Mouse (Mus musculus) heart, embryonic 15.5 days (tissue): ENCODE results near the gene Cd24a. TPM values are rescaled to one million over a fixed set of nuclear protein-coding genes. Genes with fewer than 3 reads are reported as not detected.

Experiments used
- ATAC-seq: fragments of 200-750 bp; cut with Nextera tagmentation; replicated peaks from 2 replicates; pipeline ENCODE4 v1.8.0; 2017; ENCODE audit warnings: low read depth, moderate TSS enrichment; ENCODE audit not compliant: insufficient number of reproducible peaks, insufficient read depth, low FRiP score
- H3K27ac ChIP-seq: fragments of 300-500 bp; sonication (generic); 2 replicates; pipeline ENCODE4 v1.5.1; 2015; ENCODE audit warnings: mild to moderate bottlenecking, inconsistent platforms
- H3K27me3 ChIP-seq: fragments of 300-500 bp; sonication (generic); 2 replicates; pipeline ENCODE4 v1.6.1; 2015; ENCODE audit warnings: inconsistent platforms
- H3K36me3 ChIP-seq: fragments of 300-500 bp; sonication (generic); 2 replicates; pipeline ENCODE4 v1.6.1; 2015; ENCODE audit warnings: mild to moderate bottlenecking, inconsistent platforms
- H3K4me1 ChIP-seq: fragments of 300-500 bp; sonication (generic); replicated peaks from 2 replicates; pipeline ENCODE4 v1.6.1; 2015; ENCODE audit warnings: inconsistent platforms
- H3K4me2 ChIP-seq: fragments of 300-500 bp; sonication (generic); 2 replicates; pipeline ENCODE4 v1.6.1; 2015; ENCODE audit warnings: inconsistent platforms, mild to moderate bottlenecking, moderate library complexity
- H3K4me3 ChIP-seq: fragments of 300-500 bp; sonication (generic); 2 replicates; pipeline ENCODE4 v1.5.1; 2015; ENCODE audit warnings: mild to moderate bottlenecking, inconsistent platforms
- H3K9ac ChIP-seq: fragments of 300-500 bp; sonication (generic); 2 replicates; pipeline ENCODE4 v1.6.1; 2015; ENCODE audit warnings: mild to moderate bottlenecking, inconsistent platforms
- H3K9me3 ChIP-seq: fragments of 300-500 bp; sonication (generic); replicated peaks from 2 replicates; pipeline ENCODE4 v1.6.1; 2016; ENCODE audit warnings: inconsistent platforms
- WGBS: fragments of 180-500 bp; shearing (Covaris S2); methylation state at CpG from one replicate; pipeline ENCODE4 v1.1.7; 2015; ENCODE audit warnings: mixed read lengths; 5-methylcytosine and 5-hydroxymethylcytosine counted together
- polyA plus RNA-seq: library from polyadenylated mRNA; unstranded; fragments of >200 nt; fragmentation: Nextera tagmentation; extraction: Ambion mirVana; gene quantifications from 2 replicates; pipeline ENCODE4 v1.2.1, GENCODE M21; 2015

Gene Cd24a
- polyA plus RNA-seq, 1 experiment from 2014 or later: 80.1 TPM

DNA sequence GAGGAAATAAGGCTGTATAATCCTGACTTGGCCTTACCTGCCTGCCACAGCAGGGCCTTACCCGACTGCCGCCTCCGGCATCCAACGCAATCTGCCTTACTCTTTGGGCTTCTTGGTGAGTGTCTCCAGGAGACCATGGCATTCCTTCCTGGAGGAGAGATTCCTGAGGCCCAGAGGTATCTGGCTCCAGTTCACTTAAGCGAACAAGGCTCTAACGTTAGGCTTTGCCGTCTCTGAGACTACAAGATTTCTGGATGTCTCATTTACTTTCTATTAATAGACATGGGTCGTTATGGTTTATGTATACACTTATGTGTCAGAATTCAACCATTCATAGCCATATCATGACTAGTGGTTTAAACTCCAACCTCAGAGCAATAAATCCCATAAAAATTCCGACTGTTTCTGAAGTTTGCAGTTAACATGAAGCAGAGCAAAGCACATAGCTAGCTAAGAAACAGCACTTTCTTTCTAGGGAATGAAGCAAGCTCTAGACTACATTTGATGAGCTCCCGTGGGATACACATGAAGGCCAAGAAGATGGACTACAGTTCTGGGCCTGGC lies 26.7 kb downstream of the Cd24a start:
- Histone ChIP-seq H3K4me2 (no peak overlapping the region), H3K9me3 (no peaks in the 10 kb centered on the region), H3K36me3 (no peaks in the 10 kb centered on the region), H3K27ac (no peak overlapping the region), H3K4me3 (no peak overlapping the region), H3K9ac (no peak overlapping the region), H3K27me3 (no peaks in the 10 kb centered on the region), H3K4me1 (peaks cover 4% of the 10 kb centered on the region; the same call in 1 of the 2 replicates)
- ATAC-seq: no peak
- 62% methylated on average over 10 of the region's 10 CpGs for WGBS

GRCm38 (mm10) chr10:43605901-43606300 lies 27.8 kb downstream of the Cd24a start:
- H3K4me3 ChIP-seq: no peak overlapping the region
- no peaks in the 10 kb centered on the region for H3K9me3 ChIP-seq
- H3K9ac ChIP-seq: no peak overlapping the region
- WGBS: 68% methylated on average over 7 of the region's 7 CpGs
- H3K27ac ChIP-seq: no peak overlapping the region
- no peak overlapping the region for H3K4me2 ChIP-seq
- H3K4me1 ChIP-seq: peaks cover 4% of the 10 kb centered on the region; the same call in 1 of the 2 replicates
- no peaks in the 10 kb centered on the region for H3K36me3 ChIP-seq
- no peaks in the 10 kb centered on the region for H3K27me3 ChIP-seq
- ATAC-seq: no peak

DNA sequence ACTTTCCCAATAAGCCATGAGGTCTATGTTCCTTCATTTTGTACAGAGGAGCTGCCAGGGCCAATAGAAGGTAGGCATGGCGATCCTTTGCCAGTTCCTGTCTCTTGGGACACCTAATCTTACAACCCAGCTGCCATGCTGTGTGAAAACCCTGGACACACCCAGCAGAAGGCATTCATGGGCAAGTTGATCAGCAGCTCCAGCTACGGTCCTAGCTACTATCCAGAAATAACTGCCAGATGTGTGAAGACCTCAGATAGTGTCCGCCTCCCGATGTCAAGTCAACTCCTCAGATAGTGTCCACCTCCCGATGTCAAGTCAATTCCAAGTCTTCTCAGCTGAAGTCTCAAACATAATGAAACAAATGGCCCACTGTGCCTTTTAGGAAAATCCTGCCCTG lies 31.4 kb downstream of the Cd24a start:
- H3K27ac ChIP-seq: no peak overlapping the region
- no peaks in the 10 kb centered on the region; the same call in 1 of the 2 replicates for H3K4me1 ChIP-seq
- no peak overlapping the region for H3K9ac ChIP-seq
- H3K36me3 ChIP-seq: no peaks in the 10 kb centered on the region
- no peak overlapping the region for H3K4me2 ChIP-seq
- WGBS: 52% methylated on average over 5 of the region's 5 CpGs
- no peak overlapping the region for H3K4me3 ChIP-seq
- H3K9me3 ChIP-seq: no peaks in the 10 kb centered on the region
- ATAC-seq: no peak
- H3K27me3 ChIP-seq: no peaks in the 10 kb centered on the region

- no peaks in the 10 kb centered on the region for H3K36me3 ChIP-seq
- no peaks in the 10 kb centered on the region for H3K27me3 ChIP-seq
- no peak overlapping the region for H3K9ac ChIP-seq
- H3K9me3 ChIP-seq: no peaks in the 10 kb centered on the region
- H3K4me1 ChIP-seq: no peaks in the 10 kb centered on the region
- WGBS: 58% methylated on average over 2 of the region's 2 CpGs
- no peak overlapping the region for H3K4me3 ChIP-seq
- ATAC-seq: no peak
- no peak overlapping the region for H3K4me2 ChIP-seq
- H3K27ac ChIP-seq: no peak overlapping the region
Measured at GRCm38 (mm10) chr10:43609958-43610357, 31.9 kb downstream of the Cd24a start.

- Histone ChIP-seq H3K9ac (no peak overlapping the region), H3K27me3 (no peaks in the 10 kb centered on the region), H3K4me2 (no peak overlapping the region), H3K9me3 (no peaks in the 10 kb centered on the region), H3K27ac (no peak overlapping the region), H3K4me1 (no peaks in the 10 kb centered on the region), H3K36me3 (no peaks in the 10 kb centered on the region), H3K4me3 (no peak overlapping the region)
- ATAC-seq: no peak
Measured at GRCm38 (mm10) chr10:43611081-43611480, 33.0 kb downstream of the Cd24a start.

DNA sequence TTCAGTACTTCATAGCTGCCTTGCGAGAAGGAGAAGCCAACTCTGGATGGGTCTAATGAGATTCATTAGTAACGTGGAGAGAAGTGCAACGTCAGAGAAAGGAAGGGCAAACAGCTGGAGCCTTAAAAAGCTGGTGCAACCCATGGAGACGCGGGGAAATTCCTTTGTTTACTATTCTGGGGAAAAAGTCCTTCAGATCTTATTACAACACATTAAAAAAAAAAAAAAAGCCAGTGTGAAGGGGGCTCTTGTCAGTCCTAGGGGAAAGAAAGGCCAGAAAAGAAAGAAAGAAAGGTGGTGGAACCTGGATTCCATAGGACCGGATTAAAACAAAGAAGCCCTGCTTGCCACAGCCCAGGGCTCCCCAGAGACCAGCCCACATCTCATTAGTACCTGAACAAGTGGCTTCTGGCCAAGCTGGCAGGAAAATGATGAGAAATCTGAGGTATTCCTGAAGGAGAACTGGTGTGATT lies 41.0 kb downstream of the Cd24a start:
- Histone ChIP-seq H3K36me3 (no peaks in the 10 kb centered on the region), H3K9me3 (no peaks in the 10 kb centered on the region), H3K4me3 (no peak overlapping the region), H3K9ac (no peak overlapping the region), H3K4me2 (no peak overlapping the region), H3K27ac (no peak overlapping the region), H3K4me1 (no peaks in the 10 kb centered on the region), H3K27me3 (no peaks in the 10 kb centered on the region)
- WGBS: 16% methylated on average over 6 of the region's 6 CpGs
- ATAC-seq: no peak

DNA sequence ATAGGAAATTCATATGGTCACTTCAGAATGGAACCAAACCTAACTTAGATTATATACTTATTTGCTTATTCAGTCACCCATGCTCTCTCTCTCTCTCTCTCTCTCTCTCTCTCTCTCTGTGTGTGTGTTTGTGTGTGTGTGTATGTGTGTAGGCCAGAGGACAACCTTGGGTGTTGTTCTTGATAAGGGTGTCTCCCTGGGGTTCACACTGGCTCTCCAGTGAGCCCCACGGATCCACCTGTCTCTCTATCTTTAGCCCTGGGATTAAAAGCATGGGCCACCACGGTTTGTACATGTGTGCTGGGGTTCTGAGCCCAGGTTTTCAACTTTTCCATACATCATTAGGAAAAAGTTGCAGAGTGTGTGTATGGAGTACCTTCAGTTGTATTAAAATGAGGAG lies 41.9 kb downstream of the Cd24a start:
- Histone ChIP-seq H3K4me1 (no peaks in the 10 kb centered on the region), H3K27me3 (no peaks in the 10 kb centered on the region), H3K9me3 (no peaks in the 10 kb centered on the region), H3K9ac (no peak overlapping the region), H3K36me3 (no peaks in the 10 kb centered on the region), H3K4me3 (no peak overlapping the region), H3K27ac (no peak overlapping the region), H3K4me2 (no peak overlapping the region)
- 62% methylated on average over 2 of the region's 2 CpGs for WGBS
- no peak for ATAC-seq

DNA sequence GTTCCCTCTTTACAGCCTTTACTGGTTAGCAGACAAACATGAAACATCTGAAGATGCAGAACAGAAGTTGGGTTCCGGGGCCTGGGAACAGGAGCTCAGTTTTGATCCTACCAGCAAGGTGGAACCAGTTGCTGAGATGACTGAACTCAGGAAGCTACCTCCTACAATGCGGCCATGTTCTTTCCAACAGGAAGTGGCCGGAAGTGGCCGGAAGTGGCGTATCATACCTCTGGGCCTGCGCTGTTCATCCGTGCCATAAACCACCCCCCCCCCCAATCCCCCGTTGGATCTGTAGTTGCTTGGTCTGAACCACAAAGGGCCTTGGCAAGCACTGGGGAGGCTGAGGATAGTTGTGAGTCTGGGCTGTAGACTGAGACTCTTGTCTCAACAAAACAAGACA lies 45.4 kb downstream of the Cd24a start:
- 89% methylated on average over 8 of the region's 8 CpGs for WGBS
- H3K4me2 ChIP-seq: no peak overlapping the region
- ATAC-seq: no peak
- no peak overlapping the region for H3K27ac ChIP-seq
- H3K9me3 ChIP-seq: no peaks in the 10 kb centered on the region
- H3K4me1 ChIP-seq: no peaks in the 10 kb centered on the region
- no peak overlapping the region for H3K9ac ChIP-seq
- H3K4me3 ChIP-seq: no peak overlapping the region
- no peaks in the 10 kb centered on the region for H3K27me3 ChIP-seq
- no peaks in the 10 kb centered on the region for H3K36me3 ChIP-seq

GRCm38 (mm10) chr10:43624362-43624761 lies 46.3 kb downstream of the Cd24a start:
- no peak overlapping the region for H3K4me3 ChIP-seq
- no peak overlapping the region for H3K4me2 ChIP-seq
- 75% methylated on average over 5 of the region's 5 CpGs for WGBS
- H3K27ac ChIP-seq: no peak overlapping the region
- no peaks in the 10 kb centered on the region for H3K36me3 ChIP-seq
- H3K27me3 ChIP-seq: no peaks in the 10 kb centered on the region
- no peak overlapping the region for H3K9ac ChIP-seq
- no peak for ATAC-seq
- no peaks in the 10 kb centered on the region for H3K9me3 ChIP-seq
- no peaks in the 10 kb centered on the region for H3K4me1 ChIP-seq

- H3K9ac ChIP-seq: no peak overlapping the region
- H3K9me3 ChIP-seq: no peaks in the 10 kb centered on the region
- H3K4me2 ChIP-seq: no peak overlapping the region
- H3K27ac ChIP-seq: no peak overlapping the region
- no peaks in the 10 kb centered on the region for H3K4me1 ChIP-seq
- no peaks in the 10 kb centered on the region for H3K36me3 ChIP-seq
- no peaks in the 10 kb centered on the region for H3K27me3 ChIP-seq
- 67% methylated on average over 2 of the region's 2 CpGs for WGBS
- no peak for ATAC-seq
- H3K4me3 ChIP-seq: no peak overlapping the region
Measured at GRCm38 (mm10) chr10:43624791-43625398, 46.8 kb downstream of the Cd24a start.

GRCm38 (mm10) chr10:43625578-43625977 lies 47.5 kb downstream of the Cd24a start:
- no peak for ATAC-seq
- WGBS: 48% methylated on average over 2 of the region's 2 CpGs
- no peak overlapping the region for H3K27ac ChIP-seq
- no peaks in the 10 kb centered on the region for H3K4me1 ChIP-seq
- H3K36me3 ChIP-seq: no peaks in the 10 kb centered on the region
- H3K4me3 ChIP-seq: no peak overlapping the region
- no peaks in the 10 kb centered on the region for H3K9me3 ChIP-seq
- H3K4me2 ChIP-seq: no peak overlapping the region
- no peak overlapping the region for H3K9ac ChIP-seq
- no peaks in the 10 kb centered on the region for H3K27me3 ChIP-seq

DNA sequence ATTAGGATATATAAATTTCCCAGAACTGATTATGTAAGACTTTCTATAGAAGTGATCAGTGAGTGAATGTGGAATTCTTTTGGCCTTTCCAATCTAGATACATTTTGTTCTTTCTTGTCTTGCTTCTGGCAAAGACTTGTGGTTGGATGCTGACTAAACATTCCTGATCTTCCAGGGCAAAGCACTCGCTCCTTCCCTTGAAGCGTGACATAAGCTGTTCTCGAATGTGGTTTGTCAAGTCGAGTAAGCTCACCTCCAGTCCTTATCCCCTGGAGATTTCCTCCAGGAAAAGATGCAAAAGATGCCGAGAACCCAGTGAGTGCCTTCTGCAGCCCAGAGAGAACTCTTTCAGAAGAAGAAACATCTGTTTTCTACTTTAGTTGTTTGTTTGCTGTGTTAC lies 51.1 kb downstream of the Cd24a start:
- 60% methylated on average over 5 of the region's 5 CpGs for WGBS
- no peaks in the 10 kb centered on the region for H3K4me1 ChIP-seq
- H3K27me3 ChIP-seq: no peaks in the 10 kb centered on the region
- ATAC-seq: no peak
- no peak overlapping the region for H3K9ac ChIP-seq
- no peak overlapping the region for H3K27ac ChIP-seq
- no peak overlapping the region for H3K4me2 ChIP-seq
- no peaks in the 10 kb centered on the region for H3K36me3 ChIP-seq
- no peak overlapping the region for H3K4me3 ChIP-seq
- no peaks in the 10 kb centered on the region for H3K9me3 ChIP-seq
